Mouse (Mus musculus) adrenal gland, postnatal 10 days (tissue): Measurements from ENCODE around the gene Cma2. TPM values are rescaled to one million over a fixed set of nuclear protein-coding genes. Genes with fewer than 3 reads are reported as not detected.

Experiments
- total RNA-seq, 2 experiments: library from RNA; stranded (reverse); gene quantifications; 2 replicates each; pipeline ENCODE4 v1.2.3; 2021

Cma2 gene
- total RNA-seq, 2 experiments from 2014 or later = not detected

Other genes with a start within 250 kb of the Cma2 start
- 1 to 10 TPM; 1.3 to 2.0 TPM for gene Tgm1, start 237.1 kb upstream of the Cma2 start, total RNA-seq
- gene Rabggta, start 228.7 kb upstream of the Cma2 start, total RNA-seq = 10 to 100 TPM; 16.8 to 21.5 TPM
- gene Dhrs1, start 205.3 kb upstream of the Cma2 start, total RNA-seq = 10 to 100 TPM; 77.4 to 82.0 TPM
- 10 to 100 TPM; 17.1 to 18.9 TPM for gene Nop9, start 205.3 kb upstream of the Cma2 start, total RNA-seq
- 10 to 100 TPM; 14.2 to 23.3 TPM for gene Cideb, start 192.5 kb upstream of the Cma2 start, total RNA-seq
- under 1 TPM; 0.12 to 0.54 TPM for gene Ltb4r2, start 189.6 kb upstream of the Cma2 start, total RNA-seq
- gene Ltb4r1, start 185.0 kb upstream of the Cma2 start, total RNA-seq = 1 to 10 TPM; 1.4 to 1.6 TPM
- 10 to 100 TPM; 10.3 to 12.6 TPM for gene Adcy4, start 166.9 kb upstream of the Cma2 start, total RNA-seq
- gene Ripk3, start 162.1 kb upstream of the Cma2 start, total RNA-seq = 1 to 10 TPM; 8.3 to 9.1 TPM
- 10 to 100 TPM; 23.5 to 28.2 TPM for gene Nfatc4, start 127.8 kb upstream of the Cma2 start, total RNA-seq
- 10 to 100 TPM; 20.7 to 24.4 TPM for gene Nynrin, start 97.0 kb upstream of the Cma2 start, total RNA-seq
- under 1 TPM; 0.15 to 0.48 TPM for gene Cbln3, start 66.6 kb upstream of the Cma2 start, total RNA-seq
- 10 to 100 TPM; 17.1 to 23.8 TPM for gene Khnyn, start 66.0 kb upstream of the Cma2 start, total RNA-seq
- gene Sdr39u1, start 50.7 kb upstream of the Cma2 start, total RNA-seq = 100 to 1,000 TPM in 1 of 2 experiments, 10 to 100 TPM in 1; 90.9 to 109 TPM
- 1 to 10 TPM; 7.9 to 8.6 TPM for gene Cma1, start 6.3 kb upstream of the Cma2 start, total RNA-seq
- not detected for gene Mcpt1, start 67.0 kb downstream of the Cma2 start, total RNA-seq
- gene Mcpt9, start 79.5 kb downstream of the Cma2 start, total RNA-seq = not detected
- gene Mcpt2, start 91.1 kb downstream of the Cma2 start, total RNA-seq = under 1 TPM in 1 of 2 experiments, not detected in 1; 0.24 TPM
- 1 to 10 TPM; 5.3 to 6.7 TPM for gene Mcpt4, start 111.3 kb downstream of the Cma2 start, total RNA-seq
- gene Mcpt8, start 134.3 kb downstream of the Cma2 start, total RNA-seq = under 1 TPM; 0.66 to 0.97 TPM
- gene Ctsg, start 151.6 kb downstream of the Cma2 start, total RNA-seq = 1 to 10 TPM in 1 of 2 experiments, under 1 TPM in 1; 0.48 to 1.2 TPM
- gene Gzme, start 169.6 kb downstream of the Cma2 start, total RNA-seq = not detected
- gene Gzmd, start 181.6 kb downstream of the Cma2 start, total RNA-seq = not detected
- not detected for gene Gzmg, start 208.6 kb downstream of the Cma2 start, total RNA-seq
- gene Gzmn, start 223.6 kb downstream of the Cma2 start, total RNA-seq = not detected